Comparison of ENCODE assay signal across 22 mouse cellular contexts in the genomic region with DNA sequence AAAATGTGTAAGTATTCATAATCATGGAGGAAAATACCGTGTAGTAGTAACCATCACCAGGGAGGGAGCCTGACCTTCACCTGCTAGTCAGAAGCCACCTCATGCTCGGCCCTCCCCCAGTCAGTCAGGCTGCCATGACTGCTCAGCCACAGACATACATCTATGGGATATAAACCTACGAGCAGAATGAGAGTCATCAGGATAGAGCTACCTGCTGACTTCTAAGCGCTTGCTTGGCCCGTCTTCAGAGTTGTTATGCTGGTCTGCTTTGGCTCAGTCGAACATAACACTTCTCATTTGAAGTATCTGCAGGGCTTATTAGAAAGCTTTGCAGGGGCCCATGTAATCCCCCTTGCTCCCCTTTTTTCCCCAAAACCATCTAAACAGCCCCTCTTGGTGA. TPM values are rescaled to one million over a fixed set of nuclear protein-coding genes. Genes with fewer than 3 reads are reported as not detected.
DNase-seq lines count a peak whose midpoint lies in the region; ATAC-seq lines count a peak whose summit lies in the region.
"Had no signal": no experiment of that assay in that cellular context is flagged by ENCODE, and none has a peak within 500 bp of the region (broad histone marks: within the 10 kb centered on the region; RNA-seq: fewer than 3 reads in every experiment).

No protein-coding gene starts in this region.

- peaks cover 7% of the 10 kb centered on the region; the same call in 1 of the 2 replicates for H3K4me1 ChIP-seq in heart, embryonic 10.5 days
- H3K4me1 ChIP-seq in heart, embryonic 12.5 days (replicated peaks): peaks cover 18% of the 10 kb centered on the region
- H3K4me1 ChIP-seq in megakaryocyte, embryonic 14.5 days: peaks cover 78% of the 10 kb centered on the region
- no peaks in the 10 kb centered on the region for H3K4me1 ChIP-seq in midbrain, embryonic 11.5 days (ENCODE audit: control insufficient read depth, insufficient read depth, low read length)
- no peaks in the 10 kb centered on the region for H3K4me1 ChIP-seq in midbrain, embryonic 16.5 days (ENCODE audit: control insufficient read depth, insufficient read depth, low read length)

- WGBS in heart, embryonic 10.5 days: 85% methylated on average over 6 of the region's 6 CpGs
- WGBS in heart, embryonic 12.5 days: 83% methylated on average over 6 of the region's 6 CpGs
- WGBS in midbrain, embryonic 11.5 days: 88% methylated on average over 6 of the region's 6 CpGs
- WGBS in midbrain, embryonic 16.5 days: 84% methylated on average over 6 of the region's 6 CpGs

- no peak overlapping the region for H3K27ac ChIP-seq in heart, embryonic 10.5 days
- no peak overlapping the region for H3K27ac ChIP-seq in heart, embryonic 12.5 days (ENCODE audit: poor library complexity, severe bottlenecking)
- H3K27ac ChIP-seq in midbrain, embryonic 11.5 days (ENCODE audit: low read depth, low read length): no peak overlapping the region
- H3K27ac ChIP-seq in midbrain, embryonic 16.5 days (ENCODE audit: low read length): no peak overlapping the region

- H3K9ac ChIP-seq in heart, embryonic 12.5 days: no peak overlapping the region
- no peak overlapping the region for H3K9ac ChIP-seq in midbrain, embryonic 11.5 days (ENCODE audit: low read length)
- H3K9ac ChIP-seq in midbrain, embryonic 16.5 days (ENCODE audit: low read depth, low read length): no peak overlapping the region

- peak; percentile 78 for DNase-seq in heart, adult 11 months
- DNase-seq in heart, adult 18-20 months: no peak
- peak; percentile 60 for DNase-seq in heart, embryonic 10.5 days (ENCODE audit: low spot score)
- peak; percentile 49 for DNase-seq in midbrain, embryonic 11.5 days (ENCODE audit: low spot score, missing footprints)
- DNase-seq: adrenal gland, adult 2 months; adrenal gland, adult 8-10 months; adrenal gland, postnatal 10 days; adrenal gland, postnatal 14 days; adrenal gland, postnatal 25 days; adrenal gland, postnatal 36 days; B cell, adult 2 months; cerebellum, adult 11 months; cerebellum, adult 11-12 months had no signal

- no peak overlapping the region for H3K4me3 ChIP-seq in heart, embryonic 10.5 days
- no peak overlapping the region for H3K4me3 ChIP-seq in heart, embryonic 12.5 days
- peak overlapping the region; percentile 13 for H3K4me3 ChIP-seq in megakaryocyte, embryonic 14.5 days (replicated peaks)
- H3K4me3 ChIP-seq in midbrain, embryonic 11.5 days (ENCODE audit: low read depth, low read length): no peak overlapping the region
- no peak overlapping the region for H3K4me3 ChIP-seq in midbrain, embryonic 16.5 days (ENCODE audit: low read depth, low read length)

- no peaks in the 10 kb centered on the region for H3K27me3 ChIP-seq in heart, embryonic 10.5 days (ENCODE audit: insufficient read depth, poor library complexity, severe bottlenecking)
- H3K27me3 ChIP-seq in heart, embryonic 12.5 days (replicated peaks): no peaks in the 10 kb centered on the region
- H3K27me3 ChIP-seq in megakaryocyte, embryonic 14.5 days (replicated peaks): no peaks in the 10 kb centered on the region
- no peaks in the 10 kb centered on the region for H3K27me3 ChIP-seq in midbrain, embryonic 11.5 days (ENCODE audit: control insufficient read depth, insufficient read depth, low read length)
- no peaks in the 10 kb centered on the region for H3K27me3 ChIP-seq in midbrain, embryonic 16.5 days (ENCODE audit: control insufficient read depth, insufficient read depth, low read depth, low read length)
- H3K27me3 ChIP-seq: CH12.LX, Patski had no signal

- ATAC-seq in heart, embryonic 12.5 days (ENCODE audit: insufficient number of reproducible peaks, low FRiP score): no peak
- ATAC-seq in megakaryocyte, adult 5-6 weeks (ENCODE audit: poor library complexity, severe bottlenecking): no peak
- ATAC-seq in midbrain, embryonic 11.5 days (ENCODE audit: low FRiP score): no peak
- ATAC-seq in midbrain, embryonic 16.5 days: no peak
- ATAC-seq: activated CD4-positive, CD25-positive, alpha-beta regulatory T cell, adult 4 months; CD4-positive, CD25-positive, alpha-beta regulatory T cell, adult 4 months; Patski had no signal

- no peaks in the 10 kb centered on the region for H3K9me3 ChIP-seq in heart, embryonic 10.5 days
- no peaks in the 10 kb centered on the region for H3K9me3 ChIP-seq in heart, embryonic 12.5 days (replicated peaks)
- no peaks in the 10 kb centered on the region for H3K9me3 ChIP-seq in megakaryocyte, embryonic 14.5 days
- no peaks in the 10 kb centered on the region for H3K9me3 ChIP-seq in midbrain, embryonic 11.5 days (ENCODE audit: control insufficient read depth, low read length)
- H3K9me3 ChIP-seq in midbrain, embryonic 16.5 days (replicated peaks; ENCODE audit: control insufficient read depth, low read length, poor library complexity, severe bottlenecking): no peaks in the 10 kb centered on the region
- H3K9me3 ChIP-seq: G1E had no signal

- no peak overlapping the region for H3K4me2 ChIP-seq in heart, embryonic 12.5 days
- H3K4me2 ChIP-seq in midbrain, embryonic 11.5 days: no peak overlapping the region
- H3K4me2 ChIP-seq in midbrain, embryonic 16.5 days (ENCODE audit: low read length): no peak overlapping the region

- H3K36me3 ChIP-seq in heart, embryonic 10.5 days: peaks cover 44% of the 10 kb centered on the region
- H3K36me3 ChIP-seq in heart, embryonic 12.5 days: peaks cover 42% of the 10 kb centered on the region
- peaks cover 66% of the 10 kb centered on the region for H3K36me3 ChIP-seq in megakaryocyte, embryonic 14.5 days (replicated peaks; ENCODE audit: low read length)
- peaks cover 4% of the 10 kb centered on the region; the same call in 1 of the 2 replicates for H3K36me3 ChIP-seq in midbrain, embryonic 11.5 days (ENCODE audit: control insufficient read depth, insufficient read depth, low read length)
- H3K36me3 ChIP-seq in midbrain, embryonic 16.5 days (ENCODE audit: control insufficient read depth, insufficient read depth, low read length): 0 out of 2 replicates have a peak, but pooled peaks cover 5% of the 10 kb centered on the region

RNA-seq across cellular contexts. Expression of gene Prmt3, which starts 25.4 kb away (rescaled TPM):
- 10 to 100 TPM; 15.3 to 16.0 TPM for total RNA-seq in heart, adult 18-20 months (2021)
- polyA plus RNA-seq in heart, embryonic 10.5 days (2016; fragmentation: Nextera tagmentation; extraction: Ambion mirVana): 65.2 and 69.7 TPM in 2 replicates
- 53.8 and 59.1 TPM in 2 replicates for polyA plus RNA-seq in heart, embryonic 12.5 days (2016; fragmentation: Nextera tagmentation; extraction: Ambion mirVana)
- polyA plus RNA-seq in megakaryocyte, embryonic 14.5 days (2012; ENCODE audit: insufficient read depth, low replicate concordance): 8.3 and 22.8 TPM in 2 replicates
- 39.2 and 41.2 TPM in 2 replicates for total RNA-seq in megakaryocyte, adult 5-6 weeks (2015)
- 30.2 and 33.9 TPM in 2 replicates for total RNA-seq in megakaryocyte, adult 5-6 weeks (2017)
- 82.0 and 93.2 TPM in 2 replicates for polyA plus RNA-seq in midbrain, embryonic 11.5 days (2014; fragmentation: Nextera tagmentation; extraction: Ambion mirVana)
- 43.9 and 47.4 TPM in 2 replicates for polyA plus RNA-seq in midbrain, embryonic 16.5 days (2015; fragmentation: Nextera tagmentation; extraction: Ambion mirVana)

RNA-seq across cellular contexts. Expression of gene Htatip2, which starts 44.6 kb away (rescaled TPM):
- total RNA-seq in heart, adult 18-20 months (2021): 10 to 100 TPM; 24.7 to 25.1 TPM
- 13.8 and 17.9 TPM in 2 replicates for polyA plus RNA-seq in heart, embryonic 10.5 days (2016; fragmentation: Nextera tagmentation; extraction: Ambion mirVana)
- 18.4 and 19.5 TPM in 2 replicates for polyA plus RNA-seq in heart, embryonic 12.5 days (2016; fragmentation: Nextera tagmentation; extraction: Ambion mirVana)
- polyA plus RNA-seq in megakaryocyte, embryonic 14.5 days (2012; ENCODE audit: insufficient read depth, low replicate concordance): 4.1 and 9.6 TPM in 2 replicates
- total RNA-seq in megakaryocyte, adult 5-6 weeks (2015): 27.5 and 28.2 TPM in 2 replicates
- 24.7 and 33.0 TPM in 2 replicates for total RNA-seq in megakaryocyte, adult 5-6 weeks (2017)
- polyA plus RNA-seq in midbrain, embryonic 11.5 days (2014; fragmentation: Nextera tagmentation; extraction: Ambion mirVana): 11.1 and 12.1 TPM in 2 replicates
- 2.9 and 3.4 TPM in 2 replicates for polyA plus RNA-seq in midbrain, embryonic 16.5 days (2015; fragmentation: Nextera tagmentation; extraction: Ambion mirVana)
- total RNA-seq: CH12.LX had no signal
- polyA plus RNA-seq: Patski had no signal

Comparison
In these comparisons a context has a peak if more than half of its experiments do, and no peak if none do; other contexts are left out.
1. DNase-seq: peak in heart, adult 11 months (single experiment), heart, embryonic 10.5 days (single experiment) and midbrain, embryonic 11.5 days (single experiment); none in heart, adult 18-20 months (0 of 2).